Mouse (Mus musculus) adrenal gland, postnatal 14 days (tissue): ENCODE measurements around the gene Angptl8. TPM values are rescaled to one million over a fixed set of nuclear protein-coding genes. Genes with fewer than 3 reads are reported as not detected.

Experiments used
- DNase-seq: peaks from one replicate; pipeline ENCODE4 v3.0.0; 2021; ENCODE audit warnings: mixed read lengths
- total RNA-seq: library from RNA; stranded (reverse); gene quantifications from 2 replicates; pipeline ENCODE4 v1.2.3, GENCODE M21; 2021

Angptl8 gene
- total RNA-seq, 1 experiment from 2014 or later, result 10.2 TPM

DNA sequence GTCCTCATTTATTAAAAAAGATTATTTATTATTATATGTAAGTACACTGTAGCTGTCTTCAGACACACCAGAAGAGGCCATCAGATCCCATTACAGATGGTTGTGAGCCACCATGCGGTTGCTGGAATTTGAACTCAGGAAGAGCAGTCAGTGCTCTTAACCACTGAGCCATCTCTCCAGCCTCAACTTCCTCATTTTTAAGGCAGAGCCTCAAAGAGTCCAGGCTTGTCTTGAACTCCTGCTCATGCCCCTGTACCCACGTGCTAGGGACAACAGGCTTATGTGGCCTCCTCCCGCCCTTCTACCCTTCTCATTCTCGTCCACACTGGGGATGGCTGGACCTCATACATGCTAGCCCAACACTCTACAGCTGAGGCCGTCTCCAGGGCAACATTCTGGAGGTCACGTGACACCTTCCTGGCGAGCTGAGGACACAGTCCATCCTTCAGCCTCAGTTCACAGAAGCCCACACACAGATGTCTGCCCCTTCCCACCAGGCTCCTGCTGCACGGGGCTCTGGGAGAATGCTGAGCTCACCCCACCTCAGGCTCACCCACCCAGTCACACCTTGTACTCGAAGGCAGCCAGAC is 18.5 kb upstream of the Angptl8 start:
- DNase-seq, result no peak

DNA sequence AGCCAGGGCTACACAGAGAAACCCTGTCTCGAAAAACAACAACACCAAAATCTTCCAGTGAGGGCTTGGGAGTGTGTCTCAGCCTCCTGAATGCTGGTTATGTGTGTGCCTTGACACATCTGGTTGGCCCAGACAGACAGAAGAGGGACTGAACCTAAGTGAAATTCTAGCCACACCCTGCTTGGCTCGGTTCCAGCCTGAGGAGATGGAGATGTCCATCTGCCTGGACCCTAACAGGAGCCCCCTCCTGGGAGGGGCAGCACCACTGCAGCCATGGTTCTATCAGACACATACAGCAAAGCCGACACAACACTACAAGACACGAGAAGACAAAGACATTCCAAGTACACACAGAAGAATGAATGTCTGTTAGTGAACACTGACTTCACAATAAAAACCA is 17.2 kb upstream of the Angptl8 start:
- no peak for DNase-seq

- no peak for DNase-seq
These were observed 16.7 kb upstream of the Angptl8 start for GRCm38 (mm10) chr9:21818561-21818960.

DNA sequence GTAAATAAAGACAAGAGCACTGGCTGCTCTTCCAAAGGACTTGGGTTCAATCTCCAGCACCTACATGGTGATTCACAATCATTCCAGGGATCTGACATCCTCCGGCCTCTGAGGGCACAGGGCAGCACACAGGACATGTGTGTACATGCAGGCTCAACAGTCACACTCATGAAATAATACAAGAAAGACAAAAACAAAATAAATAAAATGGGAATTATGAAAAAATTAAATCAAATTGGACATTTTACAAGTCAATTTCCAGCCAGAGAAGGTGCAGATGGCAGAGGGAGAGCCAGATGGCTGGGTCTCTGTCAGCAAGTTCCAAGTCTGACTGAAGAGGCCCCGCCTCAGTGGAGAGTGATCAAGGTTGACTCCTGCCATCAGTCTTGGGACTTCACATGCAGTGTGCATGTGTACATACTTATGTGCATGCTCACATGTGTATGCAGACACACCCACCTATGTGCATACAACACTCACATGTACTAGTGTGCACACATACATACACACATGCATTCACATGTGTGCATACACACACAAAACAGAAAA is 16.1 kb upstream of the Angptl8 start:
- no peak for DNase-seq

DNA sequence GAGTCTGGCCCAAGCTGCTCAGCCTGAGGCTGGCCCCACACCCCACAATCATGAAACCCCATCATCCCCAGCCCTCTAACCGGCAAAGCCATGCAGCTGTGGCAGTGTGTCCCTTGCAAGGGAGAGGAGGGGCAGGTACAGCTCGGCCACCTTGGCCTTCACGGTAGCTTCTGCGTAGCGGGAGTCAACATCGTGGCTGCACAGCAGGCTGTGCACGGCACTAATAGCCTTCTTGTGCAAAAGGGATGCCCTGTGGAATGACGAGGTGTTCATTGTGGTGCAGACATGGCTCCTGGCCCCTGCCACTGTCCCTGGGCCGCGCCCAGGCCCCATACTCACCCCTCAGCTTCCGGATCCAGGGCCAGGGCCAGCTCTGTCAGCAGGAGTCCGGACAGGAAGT is 15.1 kb upstream of the Angptl8 start:
- DNase-seq, result no peak

GRCm38 (mm10) chr9:21822686-21823085 is 12.6 kb upstream of the Angptl8 start:
- no peak for DNase-seq

DNA sequence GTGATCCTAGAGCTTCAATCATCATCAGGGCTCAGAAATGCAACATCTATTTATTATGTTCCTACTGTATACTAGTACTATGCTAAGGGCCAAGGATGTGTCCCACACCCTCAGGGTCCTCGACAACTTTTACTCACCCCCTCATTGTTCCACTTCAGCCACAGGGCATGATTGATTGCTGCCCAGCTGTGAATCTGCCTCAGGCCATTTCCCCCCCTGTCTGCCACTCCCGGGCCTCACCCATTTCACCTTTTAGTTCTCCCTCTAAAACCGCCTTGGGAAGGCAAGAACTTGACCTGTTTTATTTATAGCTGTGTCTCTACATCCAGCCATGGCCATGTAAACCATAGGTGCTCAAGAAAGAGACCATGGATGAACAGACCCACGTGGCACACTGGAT is 11.4 kb upstream of the Angptl8 start:
- no peak for DNase-seq

DNA sequence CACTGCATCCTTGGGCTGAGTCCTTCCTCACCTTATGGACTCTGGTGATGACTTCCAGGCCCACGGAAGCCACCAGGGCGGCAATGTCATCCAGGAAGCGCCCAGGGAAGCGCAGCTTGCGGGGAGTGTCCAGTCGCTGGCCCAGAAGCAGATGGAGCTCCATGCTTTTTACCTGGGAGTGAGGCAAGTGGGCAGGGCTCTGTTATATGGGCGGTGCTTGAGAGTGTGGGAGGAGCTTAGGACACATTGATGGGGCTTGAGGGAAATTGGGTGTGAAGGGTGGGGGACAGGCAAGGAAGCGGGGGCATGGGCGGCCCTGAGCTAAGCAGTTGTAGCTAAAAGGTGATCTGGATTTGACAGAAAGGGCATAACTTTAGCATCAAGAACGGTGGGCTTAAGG is 10.9 kb upstream of the Angptl8 start:
- DNase-seq, result no peak

- DNase-seq, result no peak
These were observed 5.4 kb upstream of the Angptl8 start for GRCm38 (mm10) chr9:21829834-21830460.

DNA sequence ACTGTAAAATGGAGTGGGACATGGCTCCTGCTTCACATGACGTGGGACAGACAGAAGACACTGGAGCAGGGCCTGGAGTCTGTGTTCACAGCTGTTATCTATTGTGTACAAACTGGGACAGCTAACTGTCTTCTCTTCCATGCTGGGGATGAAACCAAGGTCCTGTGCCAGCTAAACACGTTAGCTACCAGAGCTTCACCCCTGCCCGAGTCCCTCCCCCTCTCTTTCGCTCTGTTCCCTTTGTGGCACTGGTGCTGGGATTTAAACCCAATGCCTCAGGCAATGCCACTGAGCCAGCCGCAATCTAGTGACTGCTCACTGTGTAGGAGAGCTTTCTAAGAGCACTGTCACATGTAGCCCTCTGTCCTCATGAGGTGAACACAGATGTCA is 4.9 kb upstream of the Angptl8 start:
- DNase-seq, result no peak

DNA sequence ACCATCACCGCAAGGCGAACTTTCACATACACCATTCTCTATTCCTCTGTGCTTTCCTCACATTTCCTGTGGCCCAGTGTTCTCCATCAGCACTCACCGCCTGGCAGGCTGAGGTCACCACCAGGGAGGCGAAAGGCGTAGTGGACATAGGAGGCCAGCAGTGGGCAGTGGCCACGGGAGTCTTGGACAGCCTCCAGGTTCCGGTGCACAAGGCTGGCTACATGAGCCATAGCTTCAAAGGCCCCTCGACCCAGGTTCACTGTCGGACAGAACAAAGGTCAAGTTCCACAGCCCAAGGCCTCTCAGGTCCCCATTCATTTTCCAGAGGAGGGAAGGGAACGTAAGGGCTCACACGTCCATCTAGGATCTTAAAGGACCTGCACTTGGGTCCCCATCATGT is 4.4 kb upstream of the Angptl8 start:
- DNase-seq, result peak; percentile 87

GRCm38 (mm10) chr9:21831558-21832240 is 3.6 kb upstream of the Angptl8 start:
- peak; percentile 63 for DNase-seq

DNA sequence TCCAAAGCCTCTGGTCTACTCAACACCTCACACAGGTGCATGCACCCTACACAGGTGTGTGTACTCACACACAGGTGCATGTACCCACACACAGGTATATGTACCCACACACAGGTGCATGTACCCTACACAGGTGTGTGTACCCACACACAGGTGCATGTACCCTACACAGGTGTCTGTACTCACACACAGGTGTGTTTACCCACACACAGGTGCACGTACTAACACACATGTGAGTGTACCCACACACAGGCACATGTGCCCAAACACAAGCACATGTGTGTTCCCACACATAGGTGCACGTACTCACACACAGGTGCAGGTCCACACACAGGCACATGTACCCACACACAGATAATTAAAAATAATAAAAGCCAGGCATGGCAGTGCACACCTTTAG is 2.4 kb downstream of the Angptl8 start:
- DNase-seq, result no peak

DNA sequence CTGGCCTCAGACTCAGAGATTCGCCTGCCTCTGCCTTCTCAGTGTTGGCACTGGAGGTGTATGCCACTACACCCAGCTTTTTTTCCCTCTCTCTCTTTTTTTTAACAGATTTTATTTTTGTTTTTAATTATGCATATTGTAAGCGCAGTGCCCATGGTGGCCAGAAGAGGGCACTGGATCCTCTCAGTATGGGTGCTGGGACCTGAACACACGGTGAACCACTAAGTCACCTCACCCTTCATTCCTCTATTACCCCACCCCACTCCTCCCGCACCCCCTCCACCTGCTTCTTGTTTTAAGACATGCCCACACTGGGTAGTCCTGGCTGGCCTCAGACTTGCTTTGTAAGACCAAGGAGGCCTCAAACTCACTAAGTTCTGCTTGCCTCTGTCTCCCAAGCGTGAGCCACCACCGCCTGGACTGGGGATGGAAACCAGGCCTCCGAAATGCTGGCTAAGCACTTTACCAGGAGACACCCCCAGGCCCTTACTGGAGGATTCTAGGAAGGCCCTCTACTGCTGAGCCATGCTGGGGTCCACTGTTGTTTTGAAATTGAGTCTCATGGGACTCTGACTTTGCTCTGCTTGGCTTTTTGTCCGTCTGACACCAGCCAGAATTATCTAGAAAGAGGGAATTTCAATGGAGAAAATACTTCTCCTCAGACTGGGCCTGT is 4.9 kb downstream of the Angptl8 start:
- DNase-seq, result peak; percentile 62

DNA sequence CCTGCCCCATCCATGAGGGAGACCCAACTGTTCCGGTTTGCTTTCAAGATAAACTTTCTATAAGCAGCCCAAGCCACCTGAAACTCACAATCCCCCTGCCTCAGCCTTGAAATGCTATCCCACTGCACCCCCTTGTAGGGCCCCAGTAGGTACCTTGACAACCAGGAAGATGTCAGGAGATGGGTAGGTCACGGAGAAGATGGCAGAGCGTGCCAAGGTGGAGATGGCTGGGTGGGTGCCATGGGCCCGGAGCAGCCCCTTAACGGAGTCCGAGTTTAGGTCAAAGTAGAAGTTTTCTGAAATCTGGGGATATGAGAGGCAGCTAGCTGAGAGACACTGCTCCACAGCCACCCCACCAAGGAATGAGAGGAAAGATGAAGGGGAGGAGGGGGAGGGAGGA is 6.0 kb downstream of the Angptl8 start:
- no peak for DNase-seq

- no peak for DNase-seq
These were observed 7.1 kb downstream of the Angptl8 start for GRCm38 (mm10) chr9:21842391-21842790.

DNA sequence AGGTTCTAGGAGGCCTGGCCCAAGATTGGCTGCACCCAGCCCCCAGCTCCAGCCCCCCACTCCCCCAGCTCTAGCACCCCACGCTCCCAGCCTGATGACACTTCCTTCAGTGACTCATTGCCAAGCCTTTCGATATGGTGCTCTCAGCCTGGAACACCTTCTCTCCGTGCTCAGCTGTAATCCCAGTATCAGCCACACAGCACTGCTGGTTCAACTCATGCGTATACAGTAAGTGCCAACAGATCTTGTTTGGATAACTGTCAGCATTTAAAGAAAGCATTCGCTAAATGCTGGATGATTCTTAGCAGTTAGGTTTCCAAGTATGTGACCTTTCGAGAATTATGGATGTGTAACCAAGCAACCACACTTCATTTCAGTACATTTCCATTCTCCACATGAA is 7.8 kb downstream of the Angptl8 start:
- DNase-seq, result no peak

DNA sequence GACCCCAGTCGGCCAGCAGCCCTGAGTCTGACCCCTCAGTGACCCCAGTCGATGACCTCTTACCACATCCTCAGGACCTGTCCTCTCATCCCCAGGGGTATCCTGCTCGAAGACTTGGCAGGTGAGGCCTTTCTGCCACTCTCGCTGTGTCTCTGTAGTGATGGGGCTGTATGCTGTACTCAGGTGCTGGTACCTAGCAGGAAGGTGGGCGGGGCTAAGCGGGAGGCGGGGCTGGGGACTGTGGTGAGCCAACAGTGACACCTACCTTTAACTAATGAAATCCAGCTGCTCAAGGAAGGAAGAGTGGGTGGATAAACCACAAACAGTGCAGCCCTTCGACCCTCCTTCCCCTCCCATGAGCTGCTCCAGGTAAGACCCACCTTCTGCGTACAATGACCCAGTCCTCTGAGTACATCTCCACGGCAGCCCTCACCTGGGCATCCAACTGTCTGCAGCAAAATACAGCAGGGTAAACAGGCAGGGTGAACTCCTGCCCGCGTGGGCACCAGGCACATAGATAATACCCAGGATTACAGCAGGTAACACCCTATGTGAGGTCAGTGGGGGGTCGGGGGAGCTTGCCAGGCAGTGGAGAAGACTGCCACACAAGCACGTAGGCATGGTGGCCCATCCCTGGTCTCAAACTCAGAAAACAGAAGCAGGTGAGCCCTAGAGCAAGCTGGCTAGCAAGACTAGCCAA is 10.2 kb downstream of the Angptl8 start:
- DNase-seq, result no peak

GRCm38 (mm10) chr9:21846755-21847341 is 11.5 kb downstream of the Angptl8 start:
- peak; percentile 69 for DNase-seq

DNA sequence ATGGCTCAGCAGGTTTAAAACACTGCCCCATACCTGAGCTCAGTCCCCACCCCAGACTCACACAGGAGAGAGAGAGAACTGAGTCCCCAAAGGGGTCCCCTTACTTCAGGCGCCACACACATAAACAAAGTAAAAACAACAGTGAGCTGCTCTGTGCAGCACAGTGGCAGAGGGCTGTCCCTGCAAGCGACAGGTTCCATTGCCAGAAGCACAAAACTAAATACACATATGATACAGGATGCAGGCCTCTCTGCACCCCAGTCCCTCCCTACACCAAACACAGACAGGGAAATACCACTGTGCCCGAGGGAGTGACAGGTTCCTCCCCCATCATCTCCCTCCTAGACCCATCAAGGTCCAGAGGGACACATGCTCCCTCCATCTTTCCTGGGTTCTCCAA is 12.1 kb downstream of the Angptl8 start:
- no peak for DNase-seq

DNA sequence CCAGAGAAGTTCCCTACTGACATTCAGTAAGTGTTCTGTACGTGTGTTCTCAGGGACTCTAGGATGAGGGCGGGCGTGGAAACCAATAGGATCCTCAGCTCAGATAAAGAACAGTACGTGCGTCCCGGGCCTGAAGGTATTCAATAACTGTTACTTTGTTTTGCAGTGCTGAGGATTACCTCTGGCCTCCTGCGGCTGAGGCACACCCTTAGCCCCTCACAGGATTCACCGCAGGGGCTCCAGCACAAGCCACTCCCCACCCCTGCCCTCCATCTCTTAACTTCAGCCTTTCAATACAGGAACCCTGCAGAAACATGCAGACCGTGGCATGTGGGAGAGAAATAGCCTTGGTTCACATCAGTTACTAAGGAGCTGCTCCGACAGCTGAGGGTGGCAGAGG is 12.6 kb downstream of the Angptl8 start:
- no peak for DNase-seq
